Mouse (Mus musculus) spleen, embryonic (tissue): ENCODE results near the gene Hist1h2bg.
"Not testable (repeated sequence)": the region's sequence is repeated elsewhere in the genome, so short reads cannot be mapped to it uniquely, and the experiment has no call there.

Source experiments
- CTCF ChIA-PET: fragments of 350-600 bp; sonication (Branson Sonifier 250); formaldehyde crosslinking; loops from one replicate; lab custom pipeline; 2022; lab: Charles Lee

The Hist1h2bg gene

GRCm38 (mm10) chr13:23581408-23582218 lies 10.4 kb downstream of the Hist1h2bg start, which contains the start of gene Hist1h4d:
TSS of gene Hist1h4d (plus strand) at chr13:23581598.
- CTCF ChIA-PET: interaction anchor here (0.6 kb wide), 1 partner anchor 147 kb away, joined by 3 read pairs; no protein-coding TSS in a partner anchor

GRCm38 (mm10) chr13:23582219-23583056 lies 11.2 kb downstream of the Hist1h2bg start:
- CTCF ChIA-PET: interaction anchor here (0.6 to 1.2 kb wide), 3 partner anchors 39 to 1801 kb away, joined by 3 read pairs; partner anchors contain the start of gene Hist1h2be

GRCm38 (mm10) chr13:23583387-23584068 lies 12.3 kb downstream of the Hist1h2bg start:
- CTCF ChIA-PET: interaction anchor here (1.2 kb wide), 1 partner anchor 38 kb away, joined by 3 read pairs; the partner anchor contains the start of gene Hist1h2be

DNA sequence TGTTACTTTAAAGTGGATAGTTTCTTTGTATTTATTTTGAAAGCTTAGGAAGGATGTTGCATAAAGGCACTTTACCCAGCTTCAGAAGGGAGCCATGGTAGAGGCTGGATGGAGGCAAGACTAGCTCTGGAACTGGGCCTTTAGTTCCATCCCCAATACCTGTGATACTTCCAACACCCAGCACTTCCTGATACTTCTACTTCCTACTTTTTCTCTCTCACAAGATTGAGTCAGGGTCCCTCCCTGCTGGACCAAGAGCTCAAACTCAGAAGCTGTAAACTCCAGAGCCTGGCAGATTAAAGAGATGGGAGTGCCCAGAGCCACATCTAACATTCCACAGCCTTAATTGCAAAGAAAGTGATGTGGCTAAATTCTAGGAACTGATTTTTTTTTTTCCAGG lies 13.1 kb downstream of the Hist1h2bg start:
- CTCF ChIA-PET: no interaction called here

- CTCF ChIA-PET: no interaction called here
These were observed 13.8 kb downstream of the Hist1h2bg start for GRCm38 (mm10) chr13:23585029-23585441.

GRCm38 (mm10) chr13:23585442-23586098 lies 14.4 kb downstream of the Hist1h2bg start:
- CTCF ChIA-PET: interaction anchor here (0.5 kb wide), 1 partner anchor 1555 kb away, joined by 17 read pairs; no protein-coding TSS in a partner anchor

DNA sequence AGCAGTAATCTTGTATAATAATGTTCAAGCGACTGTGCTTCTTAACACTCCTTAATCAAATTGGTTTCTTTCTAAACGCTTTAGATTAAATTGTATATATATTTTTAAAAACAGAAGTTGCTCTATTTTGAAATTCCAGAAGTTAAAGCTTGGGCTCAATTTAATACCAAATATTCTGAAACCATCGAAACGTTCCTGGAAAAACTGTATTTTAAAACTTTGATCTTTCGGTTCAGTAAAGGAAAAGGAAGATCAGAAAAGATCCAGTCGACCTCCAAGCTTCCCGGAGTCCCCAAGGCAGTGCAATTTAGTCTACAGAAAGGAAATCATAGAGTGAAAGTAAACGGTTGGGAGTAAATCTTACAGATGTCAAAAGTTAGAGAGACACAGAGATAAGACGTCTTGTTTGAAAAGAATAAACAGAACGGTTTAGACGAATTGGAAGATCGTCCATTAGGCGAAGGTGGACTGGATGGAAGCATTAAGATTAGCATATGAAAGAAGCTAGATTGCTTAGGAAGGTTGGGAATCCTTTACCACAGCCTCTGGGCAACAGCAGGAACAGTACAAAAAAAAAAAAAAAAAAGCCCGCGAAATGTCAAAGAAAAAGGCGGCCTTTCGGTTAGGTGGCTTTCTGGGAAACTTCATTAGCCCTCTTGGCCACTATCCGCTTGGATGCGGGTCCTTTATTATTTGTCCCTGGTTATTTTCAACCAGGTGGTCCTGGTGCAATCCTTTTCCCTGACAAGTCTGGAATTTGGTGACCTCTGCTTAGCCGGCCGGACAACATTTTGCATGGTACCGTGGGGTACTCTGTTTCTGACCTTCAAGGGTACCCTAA lies 15.1 kb downstream of the Hist1h2bg start:
- CTCF ChIA-PET: interaction anchor here (0.5 kb wide), 1 partner anchor 1555 kb away, joined by 17 read pairs; no protein-coding TSS in a partner anchor

- CTCF ChIA-PET: interaction anchor here (0.6 kb wide), 1 partner anchor 156 kb away, joined by 11 read pairs; no protein-coding TSS in a partner anchor
These were observed 15.7 kb downstream of the Hist1h2bg start for GRCm38 (mm10) chr13:23586940-23587225.

GRCm38 (mm10) chr13:23591206-23591605 lies 20.0 kb downstream of the Hist1h2bg start:
- CTCF ChIA-PET: no interaction called here

GRCm38 (mm10) chr13:23591886-23592285 lies 20.7 kb downstream of the Hist1h2bg start:
- CTCF ChIA-PET: not testable (repeated sequence)

DNA sequence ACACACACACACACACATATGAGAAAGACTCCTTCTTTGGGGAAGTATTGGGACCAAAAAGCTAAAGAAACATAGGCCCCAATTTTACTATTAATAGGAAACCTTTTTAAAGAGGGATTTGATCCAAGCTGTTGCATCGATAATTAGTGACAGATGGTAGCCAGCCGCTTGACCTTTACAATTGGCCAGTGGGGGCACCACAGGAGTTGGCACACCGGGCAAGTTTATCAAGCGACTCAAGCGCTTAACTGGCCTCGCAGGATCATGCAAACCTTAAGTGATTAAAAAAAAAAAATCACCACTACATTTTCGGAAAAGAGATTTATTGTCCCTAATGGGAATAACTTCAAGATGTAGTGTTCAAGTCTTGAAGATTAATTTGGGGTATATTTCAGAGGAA lies 21.4 kb downstream of the Hist1h2bg start:
- CTCF ChIA-PET: interaction anchor here (0.7 kb wide), 1 partner anchor 125 kb away, joined by 6 read pairs; no protein-coding TSS in a partner anchor

GRCm38 (mm10) chr13:23593051-23593770 lies 22.0 kb downstream of the Hist1h2bg start:
- CTCF ChIA-PET: interaction anchor here (0.7 kb wide), 1 partner anchor 124 kb away, joined by 6 read pairs; no protein-coding TSS in a partner anchor

DNA sequence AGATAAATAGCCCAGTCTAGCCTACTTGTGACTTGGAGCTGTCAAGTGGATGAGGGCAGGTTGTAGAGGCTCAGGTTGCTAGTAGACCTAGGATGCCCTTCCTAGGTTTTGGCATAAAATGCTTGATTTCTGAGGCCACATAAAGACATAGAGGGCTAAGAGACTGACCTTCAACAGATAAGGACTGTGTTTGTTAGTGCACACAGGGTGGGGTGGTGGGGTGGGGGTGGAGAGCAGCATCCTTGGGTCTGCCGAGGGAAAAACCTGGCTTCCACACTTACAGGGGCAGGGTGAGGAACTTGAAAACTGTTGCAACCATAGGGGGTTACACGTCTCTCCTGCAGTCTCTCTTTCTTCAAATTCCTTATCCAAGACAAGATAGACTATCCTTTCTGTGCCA lies 24.0 kb downstream of the Hist1h2bg start:
- CTCF ChIA-PET: no interaction called here

GRCm38 (mm10) chr13:23595622-23596372 lies 24.6 kb downstream of the Hist1h2bg start:
- CTCF ChIA-PET: no interaction called here

DNA sequence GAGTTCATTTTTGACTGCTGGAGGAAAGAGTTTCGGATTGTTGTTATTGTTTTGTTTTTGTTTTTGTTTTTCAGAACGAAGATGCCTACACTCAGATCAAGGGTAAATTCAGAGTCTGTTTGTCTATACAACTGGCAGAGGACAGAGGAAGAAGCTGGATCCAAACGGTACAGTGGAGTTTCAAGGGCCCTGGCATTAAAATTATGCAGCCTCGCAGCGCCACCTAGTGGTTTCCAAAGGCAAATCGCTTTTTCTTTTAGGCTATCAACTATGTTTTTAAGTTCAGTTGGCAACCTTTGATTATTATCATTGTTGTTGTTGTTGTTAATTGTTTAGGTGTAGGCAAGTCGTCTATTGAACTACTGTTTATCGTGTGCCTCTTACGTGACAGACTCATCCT lies 26.8 kb downstream of the Hist1h2bg start:
- CTCF ChIA-PET: interaction anchor here (0.6 to 1.0 kb wide), 2 partner anchors 85 to 161 kb away, joined by 3 to 4 read pairs; no protein-coding TSS in a partner anchor

- CTCF ChIA-PET: interaction anchor here (0.6 to 0.7 kb wide), 2 partner anchors 23 to 1172 kb away, joined by 3 to 4 read pairs; no protein-coding TSS in a partner anchor
These were observed 32.0 kb downstream of the Hist1h2bg start for GRCm38 (mm10) chr13:23603182-23603699.

DNA sequence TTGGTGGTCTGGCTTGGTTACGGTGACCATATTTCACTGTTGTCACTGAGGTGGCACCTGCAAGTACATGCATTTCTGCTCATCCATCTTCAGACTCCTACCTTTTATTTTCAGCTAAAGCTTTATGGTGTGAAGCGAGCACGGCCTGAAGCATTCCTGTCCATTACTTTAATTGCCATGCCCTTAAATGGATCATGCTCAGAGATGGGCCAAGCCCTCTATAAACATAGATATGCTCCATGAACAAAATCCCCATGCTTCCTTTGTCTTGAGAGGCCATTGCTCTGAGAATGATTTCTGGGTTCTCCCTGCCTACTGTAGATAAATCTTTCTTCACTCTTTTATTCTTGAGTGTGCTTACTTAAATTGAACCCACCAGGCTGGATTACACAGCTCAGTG lies 33.3 kb downstream of the Hist1h2bg start:
- CTCF ChIA-PET: interaction anchor here (0.7 kb wide), 1 partner anchor 63 kb away, joined by 3 read pairs; no protein-coding TSS in a partner anchor

- CTCF ChIA-PET: no interaction called here
These were observed 33.9 kb downstream of the Hist1h2bg start for GRCm38 (mm10) chr13:23605052-23605451.
